Mouse (Mus musculus): ENCODE measurements around the gene Ppp1r3e. TPM values are rescaled to one million over a fixed set of nuclear protein-coding genes. Genes with fewer than 3 reads are reported as not detected.

Gene Ppp1r3e
- polyA plus RNA-seq, 1 experiment from 2014 or later = 0.98 TPM

Other genes starting within 250 kb of the Ppp1r3e start
- gene Gm17606, start 236.6 kb downstream of the Ppp1r3e start, polyA plus RNA-seq (2016; fragmentation: Nextera tagmentation; extraction: Ambion mirVana) = not detected in 2 replicates
- gene Cdh24, start 236.2 kb downstream of the Ppp1r3e start, polyA plus RNA-seq (2016; fragmentation: Nextera tagmentation; extraction: Ambion mirVana) = 2.5 and 4.4 TPM in 2 replicates
- 64.6 and 79.7 TPM in 2 replicates for gene 1700123O20Rik, start 191.3 kb downstream of the Ppp1r3e start, polyA plus RNA-seq (2016; fragmentation: Nextera tagmentation; extraction: Ambion mirVana)
- 80.3 and 110 TPM in 2 replicates for gene Acin1, start 190.6 kb downstream of the Ppp1r3e start, polyA plus RNA-seq (2016; fragmentation: Nextera tagmentation; extraction: Ambion mirVana)
- 0.10 and 0.38 TPM in 2 replicates for gene Gm29776, start 178.7 kb downstream of the Ppp1r3e start, polyA plus RNA-seq (2016; fragmentation: Nextera tagmentation; extraction: Ambion mirVana)
- gene Cebpe, start 165.4 kb downstream of the Ppp1r3e start, polyA plus RNA-seq (2016; fragmentation: Nextera tagmentation; extraction: Ambion mirVana) = not detected in 2 replicates
- 2.4 and 2.7 TPM in 2 replicates for gene Slc7a8, start 95.6 kb downstream of the Ppp1r3e start, polyA plus RNA-seq (2016; fragmentation: Nextera tagmentation; extraction: Ambion mirVana)
- gene Rnf212b, start 63.4 kb downstream of the Ppp1r3e start, polyA plus RNA-seq (2016; fragmentation: Nextera tagmentation; extraction: Ambion mirVana) = not detected in 2 replicates
- 10.3 and 11.0 TPM in 2 replicates for gene Homez, start 6.6 kb downstream of the Ppp1r3e start, polyA plus RNA-seq (2016; fragmentation: Nextera tagmentation; extraction: Ambion mirVana)
- 2.8 and 3.0 TPM in 2 replicates for gene Bcl2l2, start 5.8 kb upstream of the Ppp1r3e start, polyA plus RNA-seq (2016; fragmentation: Nextera tagmentation; extraction: Ambion mirVana)
- gene Gm20521, start 5.9 kb upstream of the Ppp1r3e start, polyA plus RNA-seq (2016; fragmentation: Nextera tagmentation; extraction: Ambion mirVana) = not detected in 2 replicates
- gene Pabpn1, start 14.9 kb upstream of the Ppp1r3e start, polyA plus RNA-seq (2016; fragmentation: Nextera tagmentation; extraction: Ambion mirVana) = 89.8 and 162 TPM in 2 replicates
- gene Slc22a17, start 35.6 kb upstream of the Ppp1r3e start, polyA plus RNA-seq (2016; fragmentation: Nextera tagmentation; extraction: Ambion mirVana) = 42.1 and 52.4 TPM in 2 replicates
- 16.7 and 23.5 TPM in 2 replicates for gene Efs, start 48.6 kb upstream of the Ppp1r3e start, polyA plus RNA-seq (2016; fragmentation: Nextera tagmentation; extraction: Ambion mirVana)
- not detected in 2 replicates for gene Il25, start 55.1 kb upstream of the Ppp1r3e start, polyA plus RNA-seq (2016; fragmentation: Nextera tagmentation; extraction: Ambion mirVana)
- 0.97 and 1.5 TPM in 2 replicates for gene Cmtm5, start 58.7 kb upstream of the Ppp1r3e start, polyA plus RNA-seq (2016; fragmentation: Nextera tagmentation; extraction: Ambion mirVana)
- gene Myh6, start 89.4 kb upstream of the Ppp1r3e start, polyA plus RNA-seq (2016; fragmentation: Nextera tagmentation; extraction: Ambion mirVana) = 2,034 and 3,157 TPM in 2 replicates
- gene Gm17428, start 99.4 kb upstream of the Ppp1r3e start, polyA plus RNA-seq (2016; fragmentation: Nextera tagmentation; extraction: Ambion mirVana) = not detected in 2 replicates
- 2,022 and 5,104 TPM in 2 replicates for gene Myh7, start 117.1 kb upstream of the Ppp1r3e start, polyA plus RNA-seq (2016; fragmentation: Nextera tagmentation; extraction: Ambion mirVana)
- 73.7 and 88.8 TPM in 2 replicates for gene Ngdn, start 137.9 kb upstream of the Ppp1r3e start, polyA plus RNA-seq (2016; fragmentation: Nextera tagmentation; extraction: Ambion mirVana)
- gene Zfhx2, start 214.8 kb upstream of the Ppp1r3e start, polyA plus RNA-seq (2016; fragmentation: Nextera tagmentation; extraction: Ambion mirVana) = 3.8 and 4.2 TPM in 2 replicates
- gene Thtpa, start 217.2 kb upstream of the Ppp1r3e start, polyA plus RNA-seq (2016; fragmentation: Nextera tagmentation; extraction: Ambion mirVana) = 16.1 and 16.4 TPM in 2 replicates
- 15.6 and 18.9 TPM in 2 replicates for gene Ap1g2, start 229.0 kb upstream of the Ppp1r3e start, polyA plus RNA-seq (2016; fragmentation: Nextera tagmentation; extraction: Ambion mirVana)
- 0.06 and 0.18 TPM in 2 replicates for gene Jph4, start 239.4 kb upstream of the Ppp1r3e start, polyA plus RNA-seq (2016; fragmentation: Nextera tagmentation; extraction: Ambion mirVana)

Measured in heart, embryonic 10.5 days (tissue).